Mouse (Mus musculus) kidney, adult 11 months (tissue): Measurements from ENCODE around the gene Itpr1.

ENCODE experiments used
- DNase-seq: peaks from one replicate; pipeline ENCODE4 v3.0.0; 2022

Gene Itpr1

GRCm38 (mm10) chr6:108527560-108527959, 314.7 kb downstream of the Itpr1 start:
- peak; percentile 44 for DNase-seq

- no peak for DNase-seq
These were observed 315.1 kb downstream of the Itpr1 start for GRCm38 (mm10) chr6:108527993-108528392.

- no peak for DNase-seq
These were observed 316.3 kb downstream of the Itpr1 start for GRCm38 (mm10) chr6:108529150-108529549.

GRCm38 (mm10) chr6:108530781-108531323, 318.0 kb downstream of the Itpr1 start:
- DNase-seq, result peak; percentile 71

GRCm38 (mm10) chr6:108531324-108532311, 318.7 kb downstream of the Itpr1 start:
- peak; percentile 75 for DNase-seq

GRCm38 (mm10) chr6:108532486-108533179, 319.7 kb downstream of the Itpr1 start:
- peak; percentile 71 for DNase-seq

- DNase-seq, result no peak
These were observed 321.2 kb downstream of the Itpr1 start for GRCm38 (mm10) chr6:108534139-108534538.

GRCm38 (mm10) chr6:108534596-108534995, 321.7 kb downstream of the Itpr1 start:
- DNase-seq, result peak; percentile 85

- DNase-seq, result no peak
These were observed 322.4 kb downstream of the Itpr1 start for GRCm38 (mm10) chr6:108535309-108535708.

GRCm38 (mm10) chr6:108536546-108537317, 323.8 kb downstream of the Itpr1 start:
- no peak for DNase-seq

GRCm38 (mm10) chr6:108538406-108538805, 325.5 kb downstream of the Itpr1 start:
- DNase-seq, result no peak

- DNase-seq, result no peak
These were observed 327.5 kb downstream of the Itpr1 start for GRCm38 (mm10) chr6:108540441-108540840.

GRCm38 (mm10) chr6:108544917-108545316, 332.0 kb downstream of the Itpr1 start:
- no peak for DNase-seq

GRCm38 (mm10) chr6:108545464-108545863, 332.6 kb downstream of the Itpr1 start:
- peak; percentile 60 for DNase-seq

- no peak for DNase-seq
These were observed 335.5 kb downstream of the Itpr1 start for GRCm38 (mm10) chr6:108548413-108548812.

- no peak for DNase-seq
These were observed 336.6 kb downstream of the Itpr1 start for GRCm38 (mm10) chr6:108549495-108549935.

GRCm38 (mm10) chr6:108551725-108552620, 339.1 kb downstream of the Itpr1 start:
- DNase-seq, result peak; percentile 11

GRCm38 (mm10) chr6:108553013-108553412, 340.1 kb downstream of the Itpr1 start:
- no peak for DNase-seq

- no peak for DNase-seq
These were observed 340.6 kb downstream of the Itpr1 start for GRCm38 (mm10) chr6:108553536-108553935.

GRCm38 (mm10) chr6:108554389-108554788, 341.5 kb downstream of the Itpr1 start:
- no peak for DNase-seq

GRCm38 (mm10) chr6:108554878-108555277, 342.0 kb downstream of the Itpr1 start:
- DNase-seq, result no peak
